Mouse (Mus musculus) CD8-positive naive resting alpha-beta T cell, adult 2 months (primary cell): Measurements from ENCODE around the gene Ppp1r11.
A peak's percentile ranks its signal among the peaks of the same experiment; 100 is the strongest.

Source experiments
- DNase-seq, 2 experiments: peaks; one replicate each; pipeline ENCODE4 v3.0.0; 2022; ENCODE audit warnings: low read depth in 2 of 2, low spot score in 2 of 2

The Ppp1r11 gene

GRCm38 (mm10) chr17:36966875-36967274 lies 15.3 kb upstream of the Ppp1r11 start:
- DNase-seq = no peak

- no peak for DNase-seq
Observed at GRCm38 (mm10) chr17:36961125-36961524, 9.6 kb upstream of the Ppp1r11 start.

- no peak for DNase-seq
Observed at GRCm38 (mm10) chr17:36958884-36959283, 7.3 kb upstream of the Ppp1r11 start.

- DNase-seq = peak; percentile 77 to 87
Observed at GRCm38 (mm10) chr17:36957999-36958743, 6.6 kb upstream of the Ppp1r11 start, which contains the start of the genes Znrd1 and Znrd1as. Gene Znrd1, minus strand, starts transcription at chr17:36958559. Gene Znrd1as, plus strand, starts transcription at chr17:36958592.

GRCm38 (mm10) chr17:36953062-36953461 lies 1.5 kb upstream of the Ppp1r11 start:
- DNase-seq = no peak

GRCm38 (mm10) chr17:36952631-36953030 lies 1.1 kb upstream of the Ppp1r11 start:
- no peak for DNase-seq

- DNase-seq = no peak
Observed at GRCm38 (mm10) chr17:36949265-36949664, 2.3 kb downstream of the Ppp1r11 start.

GRCm38 (mm10) chr17:36948286-36948685 lies 3.3 kb downstream of the Ppp1r11 start:
- DNase-seq = no peak

- peak in 1 of 2 experiments; percentile 31 for DNase-seq
Observed at GRCm38 (mm10) chr17:36947051-36947819, 4.3 kb downstream of the Ppp1r11 start.

- DNase-seq = peak in 1 of 2 experiments; percentile 20
Observed at GRCm38 (mm10) chr17:36944121-36944775, 7.3 kb downstream of the Ppp1r11 start.

GRCm38 (mm10) chr17:36943691-36944090 lies 7.8 kb downstream of the Ppp1r11 start:
- no peak for DNase-seq

GRCm38 (mm10) chr17:36942791-36943471 lies 8.6 kb downstream of the Ppp1r11 start, which contains the start of gene Rnf39:
Gene Rnf39, plus strand, starts transcription at chr17:36942918.
- no peak for DNase-seq

GRCm38 (mm10) chr17:36942391-36942790 lies 9.2 kb downstream of the Ppp1r11 start:
- DNase-seq = peak; percentile 31 to 45

- no peak for DNase-seq
Observed at GRCm38 (mm10) chr17:36938056-36938455, 13.5 kb downstream of the Ppp1r11 start.

GRCm38 (mm10) chr17:36931806-36932205 lies 19.7 kb downstream of the Ppp1r11 start:
- no peak for DNase-seq

GRCm38 (mm10) chr17:36931130-36931529 lies 20.4 kb downstream of the Ppp1r11 start:
- DNase-seq = no peak

GRCm38 (mm10) chr17:36930233-36930632 lies 21.3 kb downstream of the Ppp1r11 start:
- no peak for DNase-seq

- DNase-seq = no peak
Observed at GRCm38 (mm10) chr17:36929236-36929932, 22.2 kb downstream of the Ppp1r11 start.

GRCm38 (mm10) chr17:36927496-36928120 lies 23.9 kb downstream of the Ppp1r11 start:
- DNase-seq = no peak

GRCm38 (mm10) chr17:36923491-36923890 lies 28.1 kb downstream of the Ppp1r11 start:
- DNase-seq = no peak
